Mouse (Mus musculus): ENCODE data around the gene Dpp10.

Gene Dpp10

DNA sequence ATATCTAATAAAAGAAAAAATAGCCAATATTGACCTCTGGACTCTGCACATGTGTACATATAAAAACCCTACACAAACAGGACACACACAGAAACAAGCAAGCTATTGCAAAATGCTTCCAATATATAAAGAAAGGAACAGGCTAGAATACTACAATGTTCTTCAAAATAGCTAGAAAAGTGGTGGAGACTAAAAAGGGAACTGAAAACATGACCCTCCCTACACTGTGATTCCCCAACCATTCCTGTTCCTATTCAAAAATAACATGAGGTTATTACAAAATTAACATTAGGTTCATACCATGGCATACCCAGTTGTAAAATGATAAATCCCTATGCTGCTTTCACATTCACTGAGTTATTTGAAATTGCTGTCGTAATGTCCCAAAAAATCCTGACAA, 125.8 kb downstream of the Dpp10 start:
- no peak for DNase-seq (ENCODE audit: low read depth, low spot score)

- DNase-seq (ENCODE audit: low read depth, low spot score): no peak
Measured at GRCm38 (mm10) chr1:123902628-123903027, 142.7 kb downstream of the Dpp10 start.

GRCm38 (mm10) chr1:123901218-123901617, 144.1 kb downstream of the Dpp10 start:
- DNase-seq (ENCODE audit: low read depth, low spot score): no peak

DNA sequence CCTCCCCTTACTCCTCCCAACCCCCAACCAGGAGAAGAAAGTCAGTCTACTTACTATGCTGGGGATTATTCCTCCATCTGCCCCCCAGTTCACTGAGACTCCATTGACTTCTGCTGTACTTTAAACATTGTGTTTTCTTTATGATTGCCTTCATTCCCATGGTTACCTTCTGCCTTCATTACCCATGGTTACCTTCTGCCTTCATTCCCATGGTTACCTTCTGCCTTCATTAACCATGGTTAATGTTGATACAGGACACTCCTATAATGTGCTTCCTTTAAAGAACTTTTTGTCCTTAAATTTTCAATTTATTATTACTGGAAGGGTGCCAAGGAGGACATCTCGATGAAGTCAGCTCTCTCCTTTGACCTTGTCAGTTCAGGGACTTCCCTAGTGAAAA, 158.1 kb downstream of the Dpp10 start:
- no peak for DNase-seq (ENCODE audit: low read depth, low spot score)

- DNase-seq (ENCODE audit: low read depth, low spot score): no peak
Measured at GRCm38 (mm10) chr1:123846881-123847280, 198.5 kb downstream of the Dpp10 start.

- DNase-seq (ENCODE audit: low read depth, low spot score): peak; percentile 43
Measured at GRCm38 (mm10) chr1:123801206-123801605, 244.2 kb downstream of the Dpp10 start.

DNA sequence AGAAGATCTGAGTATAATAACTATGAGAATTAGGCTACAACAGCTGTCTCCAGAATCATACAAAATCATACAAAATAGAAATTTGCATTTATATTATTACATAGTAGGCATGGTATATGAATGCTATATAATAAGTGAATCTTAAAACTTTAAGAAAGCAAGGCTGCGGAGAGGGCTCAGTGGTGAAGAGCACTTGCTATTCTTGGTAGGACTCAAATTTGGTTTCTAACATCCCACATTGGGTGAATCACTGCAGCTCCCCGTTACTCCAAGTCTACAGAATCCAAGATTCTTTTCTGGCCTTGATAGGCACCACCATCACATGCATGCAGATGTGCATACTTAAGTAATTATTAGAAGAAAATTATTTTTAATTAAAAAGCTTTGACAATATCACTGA, 279.8 kb downstream of the Dpp10 start:
- DNase-seq (ENCODE audit: low read depth, low spot score): no peak

DNA sequence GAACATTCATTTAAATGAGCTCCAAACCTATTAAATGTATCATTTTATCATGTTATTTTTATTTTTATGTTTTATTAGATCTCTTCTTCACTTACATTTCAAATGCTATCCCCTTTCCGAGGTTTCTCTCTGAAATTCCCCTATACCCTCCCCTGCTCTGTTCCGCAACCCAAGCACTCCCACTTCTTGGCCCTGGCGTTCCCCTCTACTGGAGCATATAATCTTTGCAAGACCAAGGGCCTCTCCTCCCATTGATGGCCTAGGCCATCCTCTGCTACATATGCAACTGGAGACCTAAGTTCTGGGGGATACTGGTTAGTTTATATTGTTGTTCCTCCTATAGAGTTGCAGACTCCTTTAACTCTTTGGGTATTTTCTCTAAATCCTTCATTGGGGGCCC, 283.1 kb downstream of the Dpp10 start:
- no peak for DNase-seq (ENCODE audit: low read depth, low spot score)

DNA sequence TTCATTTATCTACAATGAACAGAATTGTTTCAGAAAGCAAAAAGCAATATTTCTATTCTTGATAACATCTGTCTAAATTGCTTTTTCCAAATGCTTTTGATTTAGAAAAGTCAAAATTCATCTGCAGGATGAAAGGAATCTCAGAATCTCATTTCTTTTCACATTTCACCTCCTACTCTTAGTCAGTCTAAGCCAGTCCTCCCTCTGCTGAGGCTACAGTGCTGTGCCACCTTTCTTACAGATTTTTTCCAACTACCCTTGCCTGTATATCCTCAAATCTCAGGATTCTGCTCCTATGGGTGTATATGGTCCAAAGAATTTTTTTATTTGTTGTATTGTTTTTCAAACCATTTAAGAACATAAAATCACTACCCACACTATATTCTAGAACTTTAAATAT, 289.3 kb downstream of the Dpp10 start:
- no peak for DNase-seq (ENCODE audit: low read depth, low spot score)

- DNase-seq (ENCODE audit: low read depth, low spot score): no peak
Measured at GRCm38 (mm10) chr1:123707292-123707691, 338.1 kb downstream of the Dpp10 start.

- DNase-seq (ENCODE audit: low read depth, low spot score): no peak
Measured at GRCm38 (mm10) chr1:123658409-123658808, 386.9 kb downstream of the Dpp10 start.

- no peak for DNase-seq (ENCODE audit: low read depth, low spot score)
Measured at GRCm38 (mm10) chr1:123656607-123657006, 388.8 kb downstream of the Dpp10 start.

DNA sequence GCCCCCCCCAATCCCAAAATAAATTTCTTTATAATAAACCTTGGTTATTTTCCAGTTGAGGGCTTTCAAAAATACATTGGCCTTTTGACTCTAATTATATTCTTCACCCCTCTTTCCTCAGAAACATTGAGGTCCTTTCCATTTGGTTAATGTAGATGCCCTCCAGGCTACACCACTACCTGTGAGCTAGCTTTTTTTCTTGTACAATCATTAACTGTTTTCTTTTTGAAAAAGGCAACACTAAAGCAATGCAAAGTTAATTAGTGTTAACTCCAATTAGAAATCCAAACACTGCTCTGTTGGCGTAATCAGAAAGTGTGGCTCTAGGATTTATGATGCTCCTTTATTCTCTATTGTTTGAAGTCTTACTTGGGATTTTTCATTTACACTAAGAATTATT, 407.5 kb downstream of the Dpp10 start:
- no peak for DNase-seq (ENCODE audit: low read depth, low spot score)

GRCm38 (mm10) chr1:123628268-123628667, 417.1 kb downstream of the Dpp10 start:
- DNase-seq (ENCODE audit: low read depth, low spot score): no peak

- no peak for DNase-seq (ENCODE audit: low read depth, low spot score)
Measured at GRCm38 (mm10) chr1:123584857-123585256, 460.5 kb downstream of the Dpp10 start.

DNA sequence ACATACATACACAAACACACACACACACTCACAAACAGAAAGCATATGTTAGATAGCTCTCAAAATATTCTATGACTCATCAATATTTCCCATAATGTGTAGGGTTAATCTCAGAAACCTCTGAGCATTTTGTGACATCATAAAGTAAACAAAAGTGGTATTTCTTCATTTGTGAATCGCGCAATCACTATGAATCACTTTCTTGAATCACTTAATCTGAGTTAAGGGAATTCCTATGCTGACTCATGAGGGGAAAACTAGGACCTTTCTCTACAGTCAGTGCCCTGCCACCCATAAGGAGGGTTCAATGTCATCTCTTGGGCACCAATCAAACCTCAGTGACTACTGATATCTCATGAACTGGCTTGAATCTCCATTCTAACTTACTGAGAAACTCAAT, 465.2 kb downstream of the Dpp10 start:
- DNase-seq (ENCODE audit: low read depth, low spot score): no peak

- no peak for DNase-seq (ENCODE audit: low read depth, low spot score)
Measured at GRCm38 (mm10) chr1:123573713-123574112, 471.6 kb downstream of the Dpp10 start.

DNA sequence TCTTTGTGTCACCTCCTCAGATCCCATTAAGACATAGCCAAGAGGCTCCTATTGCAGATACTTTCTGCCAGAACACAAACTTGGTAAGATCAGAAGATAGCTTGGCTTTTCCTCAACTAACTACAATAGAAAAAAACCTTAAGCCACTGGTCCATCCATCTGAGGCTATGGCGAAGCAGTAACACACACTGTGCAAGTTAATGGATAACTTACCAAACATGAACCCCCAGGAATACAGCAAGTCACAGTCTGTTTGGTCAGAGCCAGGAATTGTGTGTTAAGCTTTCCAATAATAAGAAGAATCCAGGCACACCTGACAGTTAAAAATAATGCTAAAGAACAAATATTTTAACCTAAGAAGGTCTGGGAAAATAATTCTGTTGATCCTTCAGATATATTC, 502.9 kb downstream of the Dpp10 start:
- no peak for DNase-seq (ENCODE audit: low read depth, low spot score)

GRCm38 (mm10) chr1:123467729-123468128, 577.6 kb downstream of the Dpp10 start:
- DNase-seq (ENCODE audit: low read depth, low spot score): no peak

- no peak for DNase-seq (ENCODE audit: low read depth, low spot score)
Measured at GRCm38 (mm10) chr1:123414163-123414562, 631.2 kb downstream of the Dpp10 start.

DNA sequence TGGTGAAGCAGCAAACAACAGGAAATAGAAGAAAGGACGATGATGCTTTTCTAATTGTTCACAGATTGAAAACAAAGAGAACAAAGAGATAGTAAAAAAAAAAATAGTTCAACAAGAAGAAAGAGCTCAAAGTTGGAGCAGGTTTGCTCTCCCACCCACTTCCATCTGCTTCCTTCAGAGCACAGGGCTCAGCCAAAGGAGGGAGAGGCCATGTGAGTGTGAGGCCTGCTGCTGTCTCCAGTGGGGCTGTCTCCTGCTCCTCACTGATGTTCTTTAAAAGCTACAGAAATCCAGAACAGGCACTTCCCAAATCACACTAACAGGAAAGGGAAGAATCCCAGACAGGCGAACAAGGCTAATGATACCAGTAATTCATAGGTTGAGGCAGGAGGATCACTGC, 694.1 kb downstream of the Dpp10 start:
- DNase-seq (ENCODE audit: low read depth, low spot score): no peak

- no peak for DNase-seq (ENCODE audit: low read depth, low spot score)
Measured at GRCm38 (mm10) chr1:123337877-123338276, 707.5 kb downstream of the Dpp10 start.

- DNase-seq (ENCODE audit: low read depth, low spot score): no peak
Measured at GRCm38 (mm10) chr1:123316886-123317285, 728.5 kb downstream of the Dpp10 start.

Measured in ZHBTc4 (cell line).